Mouse (Mus musculus): ENCODE data around the gene Pex3. TPM values are rescaled to one million over a fixed set of nuclear protein-coding genes. Genes with fewer than 3 reads are reported as not detected.

The Pex3 gene
- polyA plus RNA-seq, 1 experiment from 2014 or later: 8.9 TPM

DNA sequence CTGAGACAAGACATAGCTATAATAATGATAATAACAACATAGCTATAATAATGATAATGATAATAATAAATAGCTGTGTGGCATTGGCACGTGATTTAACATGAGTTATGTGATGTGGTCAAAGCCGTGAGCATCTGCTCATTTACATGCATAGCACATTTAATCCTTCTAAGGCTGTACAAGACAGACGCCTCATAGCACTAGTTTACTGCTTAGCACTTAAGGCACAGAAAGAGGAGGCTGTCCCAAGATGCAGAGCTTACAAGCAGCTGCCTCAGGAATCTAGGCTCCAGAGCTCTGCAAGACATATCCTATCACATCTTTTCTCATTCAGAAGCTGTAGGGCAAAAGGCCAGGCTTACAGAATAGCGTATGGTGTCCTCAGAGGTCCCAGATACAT, 67.0 kb downstream of the Pex3 start:
- no peak for ATAC-seq (ENCODE audit: insufficient read depth)
- Histone ChIP-seq H3K9me3 (replicated peaks) (no peaks in the 10 kb centered on the region), H3K27me3 (no peaks in the 10 kb centered on the region), H3K9ac (no peak overlapping the region), H3K4me2 (no peak overlapping the region), H3K27ac (replicated peaks) (no peak overlapping the region), H3K36me3 (replicated peaks) (no peaks in the 10 kb centered on the region), H3K4me3 (replicated peaks) (no peak overlapping the region), H3K4me1 (replicated peaks) (no peaks in the 10 kb centered on the region)
- 60% methylated on average over 4 of the region's 4 CpGs for WGBS (ENCODE audit: insufficient replicate concordance)

DNA sequence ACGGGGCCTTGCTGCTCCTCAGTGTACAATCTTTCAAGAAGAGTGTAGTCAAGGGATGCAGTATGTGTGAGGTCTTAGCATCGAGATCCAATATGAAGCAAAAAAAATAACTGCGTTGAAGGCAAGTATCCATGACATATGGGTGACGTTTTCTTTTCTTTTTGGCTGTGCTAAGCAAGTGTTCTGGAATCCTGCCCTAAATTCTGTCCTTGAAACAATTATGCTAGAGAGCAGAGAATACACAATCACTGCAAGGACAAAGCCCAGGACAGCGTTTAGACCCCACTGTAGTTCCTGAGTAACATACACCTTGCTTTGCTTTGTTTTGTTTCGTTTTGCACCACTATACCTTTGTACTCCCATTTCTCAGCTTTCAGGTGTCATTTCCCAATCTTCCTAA, 73.6 kb downstream of the Pex3 start:
- Histone ChIP-seq H3K4me3 (replicated peaks) (no peak overlapping the region), H3K9me3 (replicated peaks) (no peaks in the 10 kb centered on the region), H3K4me1 (replicated peaks) (0 out of 2 replicates have a peak, but pooled peaks cover 7% of the 10 kb centered on the region), H3K27ac (replicated peaks) (no peak overlapping the region), H3K36me3 (replicated peaks) (no peaks in the 10 kb centered on the region), H3K27me3 (peaks cover 24% of the 10 kb centered on the region), H3K9ac (no peak overlapping the region), H3K4me2 (no peak overlapping the region)
- ATAC-seq (ENCODE audit: insufficient read depth): no peak
- 61% methylated on average over 6 of the region's 6 CpGs for WGBS (ENCODE audit: insufficient replicate concordance)

DNA sequence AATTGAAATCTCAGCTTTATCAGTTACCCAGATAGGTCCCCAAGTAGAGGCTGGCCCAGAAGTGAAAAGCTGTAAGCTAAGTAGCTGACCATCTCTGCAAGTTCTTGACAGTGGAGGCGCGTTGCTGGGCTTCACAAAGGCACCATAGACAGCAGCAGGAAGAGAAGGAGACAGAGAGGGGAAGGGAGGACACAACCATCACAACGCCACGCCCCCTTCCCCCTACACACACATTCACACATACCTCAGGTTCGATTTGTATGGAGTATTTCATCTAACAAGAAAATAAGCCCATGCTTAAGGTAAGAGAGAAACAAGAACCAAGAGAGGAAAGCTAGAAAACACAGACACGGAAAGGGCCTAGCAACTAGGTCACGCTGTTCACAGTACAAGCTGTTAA, 77.8 kb downstream of the Pex3 start:
- H3K27ac ChIP-seq (replicated peaks): no peak overlapping the region
- peaks cover 58% of the 10 kb centered on the region for H3K27me3 ChIP-seq
- H3K4me2 ChIP-seq: peak overlapping the region; percentile 73
- no peaks in the 10 kb centered on the region for H3K36me3 ChIP-seq (replicated peaks)
- no peak overlapping the region for H3K4me3 ChIP-seq (replicated peaks)
- no peak overlapping the region for H3K9ac ChIP-seq
- H3K4me1 ChIP-seq (replicated peaks): peaks cover 12% of the 10 kb centered on the region
- no peaks in the 10 kb centered on the region for H3K9me3 ChIP-seq (replicated peaks)
- no peak for ATAC-seq (ENCODE audit: insufficient read depth)
- WGBS (ENCODE audit: insufficient replicate concordance): 27% methylated on average over 7 of the region's 7 CpGs

GRCm38 (mm10) chr10:13474568-13474955, 78.4 kb downstream of the Pex3 start:
- H3K27me3 ChIP-seq: peaks cover 58% of the 10 kb centered on the region
- peak overlapping the region; percentile 73 for H3K4me2 ChIP-seq
- no peaks in the 10 kb centered on the region for H3K9me3 ChIP-seq (replicated peaks)
- WGBS (ENCODE audit: insufficient replicate concordance): 4% methylated on average over 10 of the region's 10 CpGs
- H3K4me3 ChIP-seq (replicated peaks): peak overlapping the region; percentile 58
- H3K36me3 ChIP-seq (replicated peaks): no peaks in the 10 kb centered on the region
- ATAC-seq (ENCODE audit: insufficient read depth): no peak
- peaks cover 12% of the 10 kb centered on the region for H3K4me1 ChIP-seq (replicated peaks)
- H3K27ac ChIP-seq (replicated peaks): no peak overlapping the region
- peak overlapping the region; percentile 46; the same call in 1 of the 2 replicates for H3K9ac ChIP-seq

Other genes starting within 250 kb of the Pex3 start
- 4.6 and 4.7 TPM in 2 replicates for gene Phactr2, start 78.7 kb downstream of the Pex3 start, polyA plus RNA-seq (2015; fragmentation: Nextera tagmentation; extraction: Ambion mirVana)
- 51.7 and 57.3 TPM in 2 replicates for gene Fuca2, start 53.6 kb downstream of the Pex3 start, polyA plus RNA-seq (2015; fragmentation: Nextera tagmentation; extraction: Ambion mirVana)
- 1.9 and 2.0 TPM in 2 replicates for gene Adat2, start 248 bp downstream of the Pex3 start, polyA plus RNA-seq (2015; fragmentation: Nextera tagmentation; extraction: Ambion mirVana)

Measured in liver, embryonic 15.5 days (tissue).